Mouse (Mus musculus): ENCODE measurements around the gene Il21r.

- TF ChIP-seq CTCF (IDR thresholded peaks at IDR 0.05; ENCODE audit: low read depth, low read length) (no peak), GATA1 (IDR thresholded peaks at IDR 0.05; ENCODE audit: borderline replicate concordance, low read length) (no peak)
Measured at GRCm38 (mm10) chr7:125580220-125580549, 23.0 kb upstream of the Il21r start.

Measured in G1E (cell line).